Mouse (Mus musculus): ENCODE data around the gene Zmynd8.

The Zmynd8 gene

GRCm38 (mm10) chr2:165879403-165880178 is 19.2 kb downstream of the Zmynd8 start:
- DNase-seq (ENCODE audit: low spot score) = peak; percentile 67

- no peak for DNase-seq (ENCODE audit: low spot score)
These were observed 19.9 kb downstream of the Zmynd8 start for GRCm38 (mm10) chr2:165878907-165879361.

GRCm38 (mm10) chr2:165878021-165878585 is 20.7 kb downstream of the Zmynd8 start:
- no peak for DNase-seq (ENCODE audit: low spot score)

GRCm38 (mm10) chr2:165877180-165877579 is 21.6 kb downstream of the Zmynd8 start:
- DNase-seq (ENCODE audit: low spot score) = no peak

GRCm38 (mm10) chr2:165876201-165876918 is 22.5 kb downstream of the Zmynd8 start:
- DNase-seq (ENCODE audit: low spot score) = peak; percentile 45

GRCm38 (mm10) chr2:165875406-165875955 is 23.3 kb downstream of the Zmynd8 start:
- DNase-seq (ENCODE audit: low spot score) = peak; percentile 33

GRCm38 (mm10) chr2:165874461-165875339 is 24.1 kb downstream of the Zmynd8 start:
- peak; percentile 81 for DNase-seq (ENCODE audit: low spot score)

GRCm38 (mm10) chr2:165873777-165874176 is 25.0 kb downstream of the Zmynd8 start:
- DNase-seq (ENCODE audit: low spot score) = no peak

- no peak for DNase-seq (ENCODE audit: low spot score)
These were observed 25.6 kb downstream of the Zmynd8 start for GRCm38 (mm10) chr2:165873196-165873595.

- no peak for DNase-seq (ENCODE audit: low spot score)
These were observed 29.6 kb downstream of the Zmynd8 start for GRCm38 (mm10) chr2:165869257-165869656.

GRCm38 (mm10) chr2:165868522-165869175 is 30.2 kb downstream of the Zmynd8 start:
- peak; percentile 54 for DNase-seq (ENCODE audit: low spot score)

GRCm38 (mm10) chr2:165867549-165867948 is 31.3 kb downstream of the Zmynd8 start:
- DNase-seq (ENCODE audit: low spot score) = no peak

- no peak for DNase-seq (ENCODE audit: low spot score)
These were observed 31.8 kb downstream of the Zmynd8 start for GRCm38 (mm10) chr2:165866951-165867387.

- no peak for DNase-seq (ENCODE audit: low spot score)
These were observed 32.4 kb downstream of the Zmynd8 start for GRCm38 (mm10) chr2:165866412-165866811.

GRCm38 (mm10) chr2:165864769-165865168 is 34.0 kb downstream of the Zmynd8 start:
- no peak for DNase-seq (ENCODE audit: low spot score)

- peak; percentile 33 for DNase-seq (ENCODE audit: low spot score)
These were observed 36.9 kb downstream of the Zmynd8 start for GRCm38 (mm10) chr2:165861683-165862594.

GRCm38 (mm10) chr2:165860962-165861682 is 37.7 kb downstream of the Zmynd8 start:
- DNase-seq (ENCODE audit: low spot score) = no peak

- DNase-seq (ENCODE audit: low spot score) = no peak
These were observed 38.4 kb downstream of the Zmynd8 start for GRCm38 (mm10) chr2:165860447-165860846.

Measured in embryo, embryonic 10 days (tissue).